Mouse (Mus musculus): ENCODE measurements around the gene Abtb1. TPM values are rescaled to one million over a fixed set of nuclear protein-coding genes. Genes with fewer than 3 reads are reported as not detected.
A peak's percentile ranks its signal among the peaks of the same experiment; 100 is the strongest.

The Abtb1 gene
- polyA plus RNA-seq, 1 experiment from 2014 or later = 41.0 TPM

GRCm38 (mm10) chr6:88811880-88812400 is 29.8 kb downstream of the Abtb1 start:
- no peak for TF ChIP-seq CTCF (IDR thresholded peaks at IDR 0.05; ENCODE audit: low read depth)
- Histone ChIP-seq H3K27me3 (ENCODE audit: insufficient read depth, low read length) (no peaks in the 10 kb centered on the region), H3K36me3 (ENCODE audit: insufficient read depth, low read length) (no peaks in the 10 kb centered on the region), H3K4me3 (replicated peaks; ENCODE audit: low read depth, low read length) (no peak overlapping the region), H3K4me2 (ENCODE audit: low read length) (no peak overlapping the region), H3K4me1 (replicated peaks; ENCODE audit: insufficient read depth, low read length) (peaks cover 3% of the 10 kb centered on the region; the same call in 1 of the 2 replicates), H3K9ac (ENCODE audit: low read depth, low read length) (no peak overlapping the region), H3K9me3 (replicated peaks; ENCODE audit: low read length) (no peaks in the 10 kb centered on the region), H3K27ac (peak overlapping the region; percentile 77)
- ATAC-seq (replicated peaks; ENCODE audit: low FRiP score, low read depth) (peak; percentile 41; the same call in 1 of the 2 replicates), DNase-seq (ENCODE audit: low spot score) (no peak)
- 20% methylated on average over 7 of the region's 7 CpGs for WGBS

GRCm38 (mm10) chr6:88811396-88811795 is 30.4 kb downstream of the Abtb1 start:
- DNase-seq (ENCODE audit: low spot score) (no peak), ATAC-seq (replicated peaks; ENCODE audit: low FRiP score, low read depth) (no peak)
- no peaks in the 10 kb centered on the region for H3K9me3 ChIP-seq (replicated peaks; ENCODE audit: low read length)
- peak overlapping the region; percentile 77 for H3K27ac ChIP-seq
- H3K27me3 ChIP-seq (ENCODE audit: insufficient read depth, low read length) = no peaks in the 10 kb centered on the region
- H3K36me3 ChIP-seq (ENCODE audit: insufficient read depth, low read length) = no peaks in the 10 kb centered on the region
- no peak overlapping the region for H3K4me3 ChIP-seq (replicated peaks; ENCODE audit: low read depth, low read length)
- TF ChIP-seq CTCF (IDR thresholded peaks at IDR 0.05; ENCODE audit: low read depth) = no peak
- H3K4me1 ChIP-seq (replicated peaks; ENCODE audit: insufficient read depth, low read length) = peaks cover 3% of the 10 kb centered on the region; the same call in 1 of the 2 replicates
- WGBS = 26% methylated on average over 3 of the region's 7 CpGs
- no peak overlapping the region for H3K4me2 ChIP-seq (ENCODE audit: low read length)
- no peak overlapping the region for H3K9ac ChIP-seq (ENCODE audit: low read depth, low read length)

- no peaks in the 10 kb centered on the region for H3K27me3 ChIP-seq (ENCODE audit: insufficient read depth, low read length)
- H3K36me3 ChIP-seq (ENCODE audit: insufficient read depth, low read length) = no peaks in the 10 kb centered on the region
- no peak for TF ChIP-seq CTCF (IDR thresholded peaks at IDR 0.05; ENCODE audit: low read depth)
- no peak overlapping the region for H3K27ac ChIP-seq
- no peaks in the 10 kb centered on the region for H3K9me3 ChIP-seq (replicated peaks; ENCODE audit: low read length)
- H3K9ac ChIP-seq (ENCODE audit: low read depth, low read length) = no peak overlapping the region
- 30% methylated on average over 3 of the region's 3 CpGs for WGBS
- peaks cover 3% of the 10 kb centered on the region; the same call in 1 of the 2 replicates for H3K4me1 ChIP-seq (replicated peaks; ENCODE audit: insufficient read depth, low read length)
- no peak for DNase-seq (ENCODE audit: low spot score)
- H3K4me3 ChIP-seq (replicated peaks; ENCODE audit: low read depth, low read length) = no peak overlapping the region
- ATAC-seq (replicated peaks; ENCODE audit: low FRiP score, low read depth) = no peak
- H3K4me2 ChIP-seq (ENCODE audit: low read length) = no peak overlapping the region
Observed at GRCm38 (mm10) chr6:88810291-88810690, 31.5 kb downstream of the Abtb1 start.

GRCm38 (mm10) chr6:88809091-88810037 is 32.4 kb downstream of the Abtb1 start:
- no peak for ATAC-seq (replicated peaks; ENCODE audit: low FRiP score, low read depth)
- 53% methylated on average over 23 of the region's 23 CpGs for WGBS

GRCm38 (mm10) chr6:88804966-88805577 is 36.7 kb downstream of the Abtb1 start:
- DNase-seq (ENCODE audit: low spot score) = no peak
- WGBS = 85% methylated on average over 17 of the region's 17 CpGs

More at GRCm38 (mm10) chr6:88809091-88810037, 32.4 kb downstream of the Abtb1 start:
- H3K27ac ChIP-seq = no peak overlapping the region
- H3K36me3 ChIP-seq (ENCODE audit: insufficient read depth, low read length) = no peaks in the 10 kb centered on the region
- H3K4me3 ChIP-seq (replicated peaks; ENCODE audit: low read depth, low read length) = no peak overlapping the region
- H3K9ac ChIP-seq (ENCODE audit: low read depth, low read length) = no peak overlapping the region
- no peak overlapping the region for H3K4me2 ChIP-seq (ENCODE audit: low read length)
- peaks cover 3% of the 10 kb centered on the region; the same call in 1 of the 2 replicates for H3K4me1 ChIP-seq (replicated peaks; ENCODE audit: insufficient read depth, low read length)
- no peak for TF ChIP-seq CTCF (IDR thresholded peaks at IDR 0.05; ENCODE audit: low read depth)
- DNase-seq (ENCODE audit: low spot score) = no peak
- no peaks in the 10 kb centered on the region for H3K27me3 ChIP-seq (ENCODE audit: insufficient read depth, low read length)
- no peaks in the 10 kb centered on the region for H3K9me3 ChIP-seq (replicated peaks; ENCODE audit: low read length)

More at GRCm38 (mm10) chr6:88804966-88805577, 36.7 kb downstream of the Abtb1 start:
- ATAC-seq (replicated peaks; ENCODE audit: low FRiP score, low read depth) = no peak
- Histone ChIP-seq H3K4me3 (replicated peaks; ENCODE audit: low read depth, low read length) (no peak overlapping the region), H3K27me3 (ENCODE audit: insufficient read depth, low read length) (no peaks in the 10 kb centered on the region), H3K9me3 (replicated peaks; ENCODE audit: low read length) (no peaks in the 10 kb centered on the region), H3K4me2 (ENCODE audit: low read length) (no peak overlapping the region), H3K9ac (ENCODE audit: low read depth, low read length) (no peak overlapping the region), H3K27ac (no peak overlapping the region), H3K4me1 (replicated peaks; ENCODE audit: insufficient read depth, low read length) (no peaks in the 10 kb centered on the region; the same call in 1 of the 2 replicates), H3K36me3 (ENCODE audit: insufficient read depth, low read length) (no peaks in the 10 kb centered on the region)
- TF ChIP-seq CTCF (IDR thresholded peaks at IDR 0.05; ENCODE audit: low read depth) = no peak

Data from kidney, postnatal 0 days (tissue).